Mouse (Mus musculus): ENCODE measurements around the gene H1fx.
"Not testable (repeated sequence)": the region's sequence is repeated elsewhere in the genome, so short reads cannot be mapped to it uniquely, and the experiment has no call there.

Gene H1fx

GRCm38 (mm10) chr6:87980374-87981029 lies 935 bp downstream of the H1fx start:
- ATAC-seq (ENCODE audit: low TSS enrichment), result peak; percentile 76

DNA sequence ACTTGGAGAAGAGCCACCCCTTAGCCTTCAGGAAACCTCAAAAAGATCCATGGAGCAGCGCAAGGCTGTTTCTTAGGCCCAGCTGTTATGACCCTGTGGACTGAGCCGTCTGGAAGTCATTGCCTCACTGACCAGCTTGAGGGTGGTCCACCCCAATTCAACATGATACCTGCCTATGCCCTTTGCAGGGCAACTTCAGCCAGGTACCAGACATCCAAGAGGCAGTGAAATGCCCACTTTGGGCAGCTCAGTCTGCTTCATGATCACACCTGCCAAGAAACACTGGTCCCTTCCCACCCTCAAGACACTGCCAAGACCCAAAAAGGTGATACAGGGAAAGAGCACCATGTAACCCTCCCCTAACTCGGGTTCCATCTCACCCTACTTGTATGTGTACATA lies 1.7 kb downstream of the H1fx start:
- ATAC-seq (ENCODE audit: low TSS enrichment), result no peak

GRCm38 (mm10) chr6:87970041-87970440 lies 11.4 kb downstream of the H1fx start:
- ATAC-seq (ENCODE audit: low TSS enrichment), result no peak

- not testable (repeated sequence) for ATAC-seq (ENCODE audit: low TSS enrichment)
Measured at GRCm38 (mm10) chr6:87962457-87962856, 19.0 kb downstream of the H1fx start.

DNA sequence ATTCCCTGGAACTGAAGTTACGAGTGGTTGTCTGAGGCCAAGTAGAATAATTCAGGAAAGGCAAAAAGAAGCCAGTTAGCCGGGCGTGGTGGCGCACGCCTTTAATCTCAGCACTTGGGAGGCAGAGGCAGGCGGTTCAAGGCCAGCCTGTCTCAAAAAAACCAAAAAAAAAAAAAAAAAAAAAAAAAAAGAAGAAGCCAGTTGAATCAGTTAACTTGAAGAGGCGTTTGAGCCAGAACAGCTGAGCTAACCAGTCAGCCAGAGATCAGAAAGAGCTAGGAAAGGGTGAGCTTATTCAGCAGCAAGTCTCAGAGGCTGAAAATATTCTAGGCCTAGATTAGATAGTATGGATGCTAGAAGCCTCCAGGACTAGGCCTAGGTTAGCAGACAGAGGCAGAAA lies 39.3 kb downstream of the H1fx start:
- ATAC-seq (ENCODE audit: low TSS enrichment), result no peak

- ATAC-seq (ENCODE audit: low TSS enrichment), result no peak
Measured at GRCm38 (mm10) chr6:87938941-87939340, 42.5 kb downstream of the H1fx start.

GRCm38 (mm10) chr6:87937178-87937788 lies 44.2 kb downstream of the H1fx start:
- peak; percentile 34; the same call in 1 of the 2 replicates for ATAC-seq (ENCODE audit: low TSS enrichment)

GRCm38 (mm10) chr6:87935037-87935436 lies 46.4 kb downstream of the H1fx start:
- ATAC-seq (ENCODE audit: low TSS enrichment), result no peak
